ENCODE assay signal across 8 mouse cellular contexts in the genomic region with DNA sequence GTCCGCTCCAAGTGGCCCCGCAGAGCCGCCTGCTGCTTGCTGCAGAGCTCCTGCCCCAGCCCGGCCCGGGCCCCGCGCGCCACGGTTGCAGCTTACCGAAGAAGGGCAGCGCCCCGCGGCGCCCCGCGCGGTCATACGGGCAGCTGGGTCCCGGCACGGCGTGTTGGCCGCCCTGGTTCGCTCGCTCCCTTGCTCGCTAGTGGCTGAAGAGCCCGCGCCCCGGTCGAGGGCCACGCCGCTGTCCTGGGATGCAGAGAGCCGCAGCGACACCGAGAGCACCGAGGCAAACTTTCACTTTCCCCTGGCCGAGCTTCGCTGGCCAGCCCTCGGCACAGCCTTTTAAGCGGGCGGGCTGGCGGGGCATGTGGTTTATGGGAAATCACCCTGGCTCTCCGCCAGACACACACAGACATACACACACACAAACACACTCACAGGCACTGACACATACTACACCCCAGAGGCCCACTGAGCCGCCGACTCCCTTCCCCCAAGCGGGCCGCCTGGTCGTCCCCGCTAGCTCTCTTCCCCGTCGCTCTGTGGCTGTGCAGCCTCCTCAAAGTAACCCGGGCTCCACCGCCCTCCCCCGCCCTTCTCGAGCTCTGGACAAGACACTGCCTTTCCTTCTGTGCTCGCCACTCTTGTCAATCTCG. TPM values are rescaled to one million over a fixed set of nuclear protein-coding genes. Genes with fewer than 3 reads are reported as not detected.
DNase-seq lines count a peak whose midpoint lies in the region; ATAC-seq lines count a peak whose summit lies in the region.

A gene (minus strand): TSS at position 541 of the 653 bp plus-strand sequence.

- H3K4me1 ChIP-seq in hindbrain, embryonic 13.5 days (replicated peaks): peaks cover 44% of the 10 kb centered on the region

- H3K9ac ChIP-seq in hindbrain, embryonic 13.5 days: peak within 1 kb of the TSS; percentile 85

- 0 out of 2 replicates have a peak, but pooled peaks cover 3% of the 10 kb centered on the region for H3K27me3 ChIP-seq in hindbrain, embryonic 13.5 days

- H3K4me3 ChIP-seq in hindbrain, embryonic 13.5 days: peak within 1 kb of the TSS; percentile 66

- DNase-seq in MN1 (ENCODE audit: low spot score): peak; percentile 81
- DNase-seq in cerebellum, adult 9-11 months: peak; percentile 81
- peak; percentile 40 to 54 for DNase-seq in frontal cortex, postnatal 25 days (ENCODE audit: low spot score in 2 of 2)
- DNase-seq in layer of hippocampus, postnatal 25 days (ENCODE audit: extremely low spot score in 1 of 2, low spot score in 1 of 2): peak; percentile 54 to 58
- DNase-seq in lung, postnatal 25 days (ENCODE audit: low spot score): peak; percentile 88
- peak; percentile 77 for DNase-seq in retina, embryonic 14.5 days (ENCODE audit: low spot score)
- DNase-seq in thymus, postnatal 4 days: peak; percentile 67

- peak; percentile 87 for ATAC-seq in hindbrain, embryonic 13.5 days (ENCODE audit: low FRiP score)

- WGBS in hindbrain, embryonic 13.5 days: under 1% methylated on average over 56 of the region's 56 CpGs

- peak within 1 kb of the TSS; percentile 78 for H3K27ac ChIP-seq in hindbrain, embryonic 13.5 days

- no peaks in the 10 kb centered on the region for H3K9me3 ChIP-seq in hindbrain, embryonic 13.5 days

- peak within 1 kb of the TSS; percentile 95 for H3K4me2 ChIP-seq in hindbrain, embryonic 13.5 days

- no peaks in the 10 kb centered on the region for H3K36me3 ChIP-seq in hindbrain, embryonic 13.5 days

RNA-seq across cellular contexts. Expression of the gene that starts here (rescaled TPM):
- 6.3 and 6.5 TPM in 2 replicates for polyA plus RNA-seq in hindbrain, embryonic 13.5 days (2015; fragmentation: Nextera tagmentation; extraction: Ambion mirVana)
- total RNA-seq in layer of hippocampus, postnatal 25 days (2021): 10 to 100 TPM; 17.1 to 18.6 TPM

Comparison
In these comparisons a context has a peak if more than half of its experiments do, and no peak if none do; other contexts are left out.
1. Peak in every context shown above with its lines: DNase-seq, ATAC-seq, H3K4me3 ChIP-seq and H3K27ac ChIP-seq.